Mouse (Mus musculus) T-helper 1 cell (primary cell): ENCODE measurements around the gene Prkg2.

Experiments used
- in situ Hi-C: fragments of 300-600 bp; cut with MboI, MseI; formaldehyde crosslinking; loops from one replicate; pipeline ENCODE4 v1.15.1; 2025; ENCODE audit warnings: high pct_unique_total_duplicates

Gene Prkg2

DNA sequence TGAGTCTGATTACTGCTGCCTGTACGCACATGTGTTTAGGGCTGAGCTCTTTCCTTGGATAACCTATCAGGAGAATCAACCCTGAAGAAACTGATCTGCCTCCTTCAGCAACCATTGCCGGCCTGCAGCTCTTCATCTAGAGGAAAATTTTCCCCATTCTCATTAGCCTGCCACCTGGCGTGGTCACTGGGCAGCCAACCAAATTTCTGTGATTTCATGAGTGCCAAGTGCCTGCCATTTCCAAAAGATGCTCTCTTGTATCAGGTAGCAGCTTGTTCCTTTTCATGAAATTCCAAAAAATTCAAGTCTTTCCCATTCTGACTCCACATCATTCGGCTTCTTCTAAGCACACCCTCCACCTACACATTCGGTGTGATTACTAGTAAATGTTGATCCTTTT, 136.2 kb downstream of the Prkg2 start:
- in situ Hi-C loops = no loop called here

DNA sequence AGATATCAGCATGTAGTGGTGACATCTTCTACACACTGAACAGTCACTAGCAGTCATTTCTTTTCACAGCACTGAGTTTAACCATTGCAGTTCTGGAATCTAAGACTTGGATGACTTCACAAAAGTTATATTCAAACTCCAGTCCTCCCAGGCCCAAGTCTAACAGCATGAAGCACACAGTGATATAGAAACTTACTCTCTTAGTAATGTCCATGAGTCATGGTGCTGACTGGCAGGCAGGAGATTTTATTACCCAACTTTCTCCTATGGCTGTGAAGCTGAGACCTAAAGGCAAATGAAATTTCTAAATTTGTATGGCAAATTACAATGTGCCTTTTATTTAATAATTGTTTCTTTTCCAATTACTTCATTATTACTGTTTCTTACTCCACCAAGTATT, 139.2 kb downstream of the Prkg2 start:
- in situ Hi-C loops = no loop called here

DNA sequence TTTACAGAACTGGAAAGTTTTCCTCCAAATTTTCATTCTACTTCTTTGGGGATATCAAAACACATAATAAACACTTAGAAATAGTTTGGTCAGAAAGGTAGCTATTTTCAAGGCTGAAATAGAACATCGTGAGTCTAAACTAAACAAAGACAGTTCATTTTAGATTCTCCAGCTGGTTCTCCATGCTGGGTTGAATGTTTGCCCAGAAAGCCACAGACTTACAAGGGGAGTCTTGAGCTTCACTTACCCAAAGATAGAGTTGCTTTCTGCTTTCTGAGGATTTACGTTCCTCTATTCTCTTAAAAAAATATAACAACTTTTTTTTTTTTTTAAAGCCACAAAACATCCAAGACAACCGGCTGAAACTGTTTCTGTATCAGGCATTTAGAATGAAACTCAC, 142.9 kb downstream of the Prkg2 start:
- in situ Hi-C loops = no loop called here

- in situ Hi-C loops = no loop called here
Measured at GRCm38 (mm10) chr5:98890544-98891050, 146.6 kb downstream of the Prkg2 start.

GRCm38 (mm10) chr5:98882096-98882495, 155.1 kb downstream of the Prkg2 start:
- in situ Hi-C loops = no loop called here
